Comparison of ENCODE assay signal across 23 mouse cellular contexts in the genomic region with DNA sequence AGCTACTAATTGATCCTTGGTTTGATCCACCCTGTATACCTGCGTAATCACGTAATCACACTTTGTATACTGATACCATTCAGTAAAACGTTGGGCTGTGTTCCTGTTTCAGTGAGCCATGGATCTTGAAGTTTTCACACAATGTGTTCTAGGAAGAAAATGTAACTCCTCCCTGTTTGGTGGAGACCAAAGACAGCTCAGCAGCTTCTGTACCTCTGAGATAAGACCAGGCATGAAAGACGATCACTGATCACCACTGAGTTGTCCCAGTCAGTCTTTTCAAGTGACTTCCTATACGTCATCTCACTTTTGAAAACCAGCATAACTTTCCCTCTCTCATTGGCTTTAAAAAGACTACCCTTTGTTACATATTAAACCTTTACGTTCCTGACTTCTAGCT. TPM values are rescaled to one million over a fixed set of nuclear protein-coding genes. Genes with fewer than 3 reads are reported as not detected.
DNase-seq lines count a peak whose midpoint lies in the region; ATAC-seq lines count a peak whose summit lies in the region.
"Had no signal": no experiment of that assay in that cellular context is flagged by ENCODE, and none has a peak within 500 bp of the region (broad histone marks: within the 10 kb centered on the region; RNA-seq: fewer than 3 reads in every experiment).

No protein-coding gene starts in this region.

- H3K9me3 ChIP-seq in heart, embryonic 10.5 days, result no peaks in the 10 kb centered on the region
- H3K9me3 ChIP-seq in liver, embryonic 15.5 days (replicated peaks), result no peaks in the 10 kb centered on the region
- H3K9me3 ChIP-seq: lung, embryonic 15.5 days; neural tube, embryonic 12.5 days had no signal

- WGBS in heart, embryonic 10.5 days, result 57% methylated on average over 6 of the region's 6 CpGs
- 16% methylated on average over 6 of the region's 6 CpGs for WGBS in liver, embryonic 15.5 days (ENCODE audit: insufficient replicate concordance)

- no peak for DNase-seq in heart, embryonic 10.5 days (ENCODE audit: low spot score)
- DNase-seq in heart, adult 11 months, result no peak
- peak; percentile 57 for DNase-seq in 416B (ENCODE audit: low read depth)
- DNase-seq in frontal cortex, postnatal 36 days (ENCODE audit: low spot score in 2 of 2), result no peak
- DNase-seq in lung, postnatal 25 days (ENCODE audit: low spot score), result no peak
- DNase-seq in left cerebral cortex, adult 11 months (ENCODE audit: low spot score), result no peak
- DNase-seq: adrenal gland, postnatal 14 days; cerebellum, adult 9-10 months; forebrain, postnatal 0 days; gastrocnemius, adult 2 months; heart, postnatal 10 days; right cerebral cortex, postnatal 14 days; thymus, postnatal 36 days had no signal

- 0 out of 2 replicates have a peak overlapping the region, but pooled peaks have one; percentile 31 for H3K27ac ChIP-seq in heart, embryonic 10.5 days
- H3K27ac ChIP-seq in liver, embryonic 15.5 days (replicated peaks), result peak overlapping the region; percentile 84
- H3K27ac ChIP-seq: gastrocnemius, adult 2 months; hindbrain, embryonic 14.5 days; kidney, postnatal 0 days; layer of hippocampus, adult 2 months; left cerebral cortex, adult 2 months; lung, embryonic 15.5 days; neural tube, embryonic 12.5 days had no signal

- H3K36me3 ChIP-seq in heart, embryonic 10.5 days, result no peaks in the 10 kb centered on the region
- no peaks in the 10 kb centered on the region for H3K36me3 ChIP-seq in liver, embryonic 15.5 days (replicated peaks)
- H3K36me3 ChIP-seq: lung, embryonic 15.5 days; neural tube, embryonic 12.5 days had no signal

- H3K9ac ChIP-seq in liver, embryonic 15.5 days, result no peak overlapping the region
- H3K9ac ChIP-seq: forebrain, postnatal 0 days; hindbrain, embryonic 14.5 days; lung, embryonic 15.5 days; neural tube, embryonic 12.5 days had no signal

- peak overlapping the region; percentile 49 for H3K4me2 ChIP-seq in liver, embryonic 15.5 days
- H3K4me2 ChIP-seq: hindbrain, embryonic 14.5 days; lung, embryonic 15.5 days; neural tube, embryonic 12.5 days had no signal

- peaks cover 4% of the 10 kb centered on the region; the same call in 1 of the 2 replicates for H3K4me1 ChIP-seq in heart, embryonic 10.5 days
- peaks cover 20% of the 10 kb centered on the region for H3K4me1 ChIP-seq in liver, embryonic 15.5 days (replicated peaks)
- H3K4me1 ChIP-seq: lung, embryonic 15.5 days; neural tube, embryonic 12.5 days had no signal

- no peak overlapping the region for H3K4me3 ChIP-seq in heart, embryonic 10.5 days
- H3K4me3 ChIP-seq in liver, embryonic 15.5 days (replicated peaks), result no peak overlapping the region
- H3K4me3 ChIP-seq: gastrocnemius, adult 2 months; layer of hippocampus, adult 2 months; left cerebral cortex, adult 2 months; lung, embryonic 15.5 days; neural tube, embryonic 12.5 days had no signal

- no peaks in the 10 kb centered on the region for H3K27me3 ChIP-seq in heart, embryonic 10.5 days (ENCODE audit: insufficient read depth, poor library complexity, severe bottlenecking)
- no peaks in the 10 kb centered on the region for H3K27me3 ChIP-seq in liver, embryonic 15.5 days
- H3K27me3 ChIP-seq: CH12.LX; lung, embryonic 15.5 days; neural tube, embryonic 12.5 days had no signal

- peak; percentile 60 for ATAC-seq in erythroblast, adult 5-6 weeks (replicated peaks; ENCODE audit: low FRiP score, poor library complexity, severe bottlenecking)
- peak; percentile 97 for ATAC-seq in liver, embryonic 15.5 days (ENCODE audit: insufficient read depth)
- ATAC-seq: forebrain, postnatal 0 days; intestine, embryonic 16.5 days had no signal

RNA-seq across cellular contexts. Expression of a gene that starts 38.2 kb away (rescaled TPM):
- 9.3 and 9.4 TPM in 2 replicates for polyA plus RNA-seq in heart, embryonic 10.5 days (2016; fragmentation: Nextera tagmentation; extraction: Ambion mirVana)
- total RNA-seq in erythroblast, adult 5-6 weeks (2015; ENCODE audit: low replicate concordance), result 6.5 and 25.7 TPM in 2 replicates
- 13.2 and 15.5 TPM in 2 replicates for total RNA-seq in erythroblast, adult 5-6 weeks (2017; ENCODE audit: low replicate concordance)
- 3.4 and 3.6 TPM in 2 replicates for polyA plus RNA-seq in liver, embryonic 15.5 days (2015; fragmentation: Nextera tagmentation; extraction: Ambion mirVana)
